In the genomic region with DNA sequence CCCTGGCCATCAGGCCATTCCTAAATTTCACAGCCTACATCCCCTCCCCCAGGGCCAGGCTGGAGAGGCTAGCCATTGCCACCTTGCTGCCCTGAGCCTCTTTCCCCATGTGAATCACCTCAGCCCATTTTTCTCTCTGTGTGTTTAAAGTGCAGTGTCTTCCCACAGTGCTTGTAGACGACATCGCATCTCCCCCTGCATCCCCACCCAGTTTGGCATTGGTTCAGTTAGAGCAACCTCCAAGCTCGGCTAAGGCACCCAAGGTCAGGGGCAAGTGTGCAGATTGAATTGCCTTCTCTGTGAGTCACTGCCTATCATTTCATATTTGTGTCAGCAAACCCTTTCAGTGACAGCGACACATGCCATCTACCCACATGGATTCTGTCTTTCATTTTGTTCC, we compare ENCODE assay signal across 10 mouse cellular contexts.
"Had no signal": no experiment of that assay in that cellular context is flagged by ENCODE, and none has a peak within 500 bp of the region (broad histone marks: within the 10 kb centered on the region; RNA-seq: fewer than 3 reads in every experiment).

No protein-coding gene starts in this region.

- DNase-seq: kidney, adult 2 months; kidney, postnatal 25 days; liver; lung, adult 18-20 months; lung, postnatal 10 days; lung, postnatal 36 days; retina, postnatal 1 day; right cerebral cortex, postnatal 25 days; spleen, adult 18-20 months; thymus, postnatal 25 days had no signal
